Mouse (Mus musculus): ENCODE data around the gene Wdhd1.

DNA sequence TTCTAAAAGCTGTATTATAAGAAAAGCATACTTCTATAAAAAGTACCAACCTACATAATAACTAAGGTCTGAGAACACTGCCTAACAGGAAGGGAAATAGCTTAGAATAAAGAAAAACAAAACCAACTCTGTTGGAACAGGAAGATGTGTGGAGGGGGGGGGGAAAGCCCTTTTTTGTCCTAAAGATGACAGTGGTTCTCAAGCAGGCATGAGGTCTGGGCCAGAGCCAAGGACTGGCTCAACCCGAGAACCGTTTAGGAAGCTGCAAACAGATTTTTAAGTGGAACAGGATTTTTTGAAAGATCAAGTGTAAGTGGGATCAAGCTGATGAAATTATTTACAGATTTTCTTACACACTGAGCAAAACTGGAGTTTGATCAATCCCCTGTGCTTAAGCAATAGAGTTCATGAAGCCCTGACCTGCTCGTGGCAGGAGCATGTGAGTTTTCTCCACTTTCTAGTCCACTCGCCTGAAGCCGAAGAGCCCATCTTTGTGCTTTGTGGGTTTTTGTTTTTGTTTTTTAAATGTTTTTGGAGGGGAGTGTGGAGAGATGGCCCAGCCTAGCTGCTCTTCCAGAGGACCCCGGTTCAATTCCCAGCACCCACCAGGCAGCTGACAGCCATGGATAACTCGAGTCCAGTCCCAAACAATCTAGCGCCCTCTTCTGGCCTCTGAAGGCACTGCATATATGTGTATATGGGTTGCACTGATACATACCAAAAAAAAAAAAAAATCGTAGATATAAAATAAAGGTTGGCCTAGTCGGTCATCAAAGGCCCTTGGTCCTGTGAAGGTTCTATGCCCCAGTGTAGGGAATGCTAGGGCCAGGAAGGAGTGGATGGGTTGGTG is 52.0 kb downstream of the Wdhd1 start:
- 0 out of 2 replicates have a peak, but pooled peaks have one; percentile 16 for TF ChIP-seq CTCF (IDR thresholded peaks at IDR 0.05)
- TF ChIP-seq EP300 (IDR thresholded peaks at IDR 0.05) = no peak

All from lung, postnatal 0 days (tissue).